Mouse (Mus musculus) midbrain, postnatal 0 days (tissue): Measurements from ENCODE around the gene Cfdp1. TPM values are rescaled to one million over a fixed set of nuclear protein-coding genes. Genes with fewer than 3 reads are reported as not detected.

Experiments used
- ATAC-seq: fragments of 200-750 bp; cut with Nextera tagmentation; 2 replicates; pipeline ENCODE4 v1.8.0; 2017; ENCODE audit warnings: moderate number of reproducible peaks, mild to moderate bottlenecking, moderate TSS enrichment, moderate library complexity; ENCODE audit not compliant: low FRiP score
- DNase-seq: peaks from one replicate; pipeline ENCODE4 v3.0.0-alpha.2; 2015; ENCODE audit warnings: low spot score
- H3K27ac ChIP-seq: fragments of 300-500 bp; sonication (generic); 2 replicates; pipeline ENCODE4 v1.5.1; 2014; ENCODE audit warnings: low read depth, mild to moderate bottlenecking, low read length, mixed read lengths
- H3K27me3 ChIP-seq: fragments of 300-500 bp; sonication (generic); 2 replicates; pipeline ENCODE4 v1.6.1; 2014; ENCODE audit warnings: low read length, control low read depth, mixed read lengths; ENCODE audit not compliant: insufficient read depth
- H3K36me3 ChIP-seq: fragments of 300-500 bp; sonication (generic); 2 replicates; pipeline ENCODE4 v1.6.1; 2014; ENCODE audit warnings: low read length, control low read depth, mixed read lengths; ENCODE audit not compliant: insufficient read depth
- H3K4me1 ChIP-seq: fragments of 300-500 bp; sonication (generic); 2 replicates; pipeline ENCODE4 v1.6.1; 2014; ENCODE audit warnings: mild to moderate bottlenecking, control low read depth, antibody characterized with exemption, low read length, mixed read lengths; ENCODE audit not compliant: insufficient read depth
- H3K4me2 ChIP-seq: fragments of 300-500 bp; sonication (generic); 2 replicates; pipeline ENCODE4 v1.6.1; 2014; ENCODE audit warnings: low read depth, mild to moderate bottlenecking, low read length, mixed read lengths; ENCODE audit not compliant: poor library complexity, severe bottlenecking
- H3K4me3 ChIP-seq: fragments of 300-500 bp; sonication (generic); 2 replicates; pipeline ENCODE4 v1.5.1; 2014; ENCODE audit warnings: low read depth, mild to moderate bottlenecking, low read length, moderate library complexity
- H3K9ac ChIP-seq: fragments of 300-500 bp; sonication (generic); replicated peaks from 2 replicates; pipeline ENCODE4 v1.6.1; 2014; ENCODE audit warnings: mild to moderate bottlenecking, low read length, moderate library complexity, mixed read lengths; ENCODE audit not compliant: poor library complexity, severe bottlenecking
- H3K9me3 ChIP-seq: fragments of 300-500 bp; sonication (generic); 2 replicates; pipeline ENCODE4 v1.6.1; 2016; ENCODE audit warnings: low read length, control low read depth
- CTCF ChIP-seq: IDR thresholded peaks from 2 replicates; pipeline ENCODE4 v1.5.1; 2016; ENCODE audit warnings: antibody characterized with exemption, mild to moderate bottlenecking
- WGBS: fragments of 180-500 bp; shearing (Covaris S2); extraction: QIAGEN DNeasy Blood & Tissue Kit; methylation state at CpG from one replicate; pipeline ENCODE4 v1.1.7; 2014; 5-methylcytosine and 5-hydroxymethylcytosine counted together
- polyA plus RNA-seq: library from polyadenylated mRNA; unstranded; fragments of >200 nt; fragmentation: Nextera tagmentation; extraction: Ambion mirVana; gene quantifications from 2 replicates; pipeline ENCODE4 v1.2.1, GENCODE M21; 2015
- total RNA-seq: library from RNA; depleted of rRNA; stranded (reverse); fragments of >200 nt; gene quantifications from 2 replicates; pipeline ENCODE4 v1.2.3, GENCODE M21; 2014

The Cfdp1 gene
- total and polyA plus RNA-seq, 2 experiments from 2014 or later: 61.3 to 196 TPM

GRCm38 (mm10) chr8:111775766-111776165 lies 78.3 kb downstream of the Cfdp1 start:
- WGBS: 96% methylated on average over 6 of the region's 6 CpGs
- Histone ChIP-seq H3K4me1 (no peaks in the 10 kb centered on the region), H3K9me3 (no peaks in the 10 kb centered on the region), H3K4me3 (no peak overlapping the region), H3K27me3 (no peaks in the 10 kb centered on the region), H3K9ac (no peak overlapping the region), H3K36me3 (no peaks in the 10 kb centered on the region), H3K4me2 (no peak overlapping the region), H3K27ac (no peak overlapping the region)
- ATAC-seq: no peak
- no peak for TF ChIP-seq CTCF
- DNase-seq: no peak

DNA sequence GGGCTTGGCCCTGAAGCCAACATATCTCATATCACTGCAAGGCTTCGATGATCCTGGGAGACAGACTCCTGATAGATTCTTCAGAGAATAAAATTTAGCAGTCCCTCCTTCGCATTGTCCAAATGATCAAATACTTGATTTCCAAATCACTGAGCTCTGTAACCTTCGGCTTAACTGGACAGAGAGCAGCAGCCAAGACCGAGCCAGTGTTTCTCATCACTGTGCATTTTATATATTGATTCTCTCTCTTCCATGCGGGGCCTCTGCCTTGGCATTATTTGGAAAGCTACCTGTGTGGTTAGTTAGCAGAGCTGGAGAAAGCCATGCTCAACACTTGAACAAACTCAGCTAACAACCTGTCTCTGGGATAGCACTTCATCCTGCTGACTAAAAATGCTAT lies 80.6 kb downstream of the Cfdp1 start:
- no peak overlapping the region for H3K9ac ChIP-seq

DNA sequence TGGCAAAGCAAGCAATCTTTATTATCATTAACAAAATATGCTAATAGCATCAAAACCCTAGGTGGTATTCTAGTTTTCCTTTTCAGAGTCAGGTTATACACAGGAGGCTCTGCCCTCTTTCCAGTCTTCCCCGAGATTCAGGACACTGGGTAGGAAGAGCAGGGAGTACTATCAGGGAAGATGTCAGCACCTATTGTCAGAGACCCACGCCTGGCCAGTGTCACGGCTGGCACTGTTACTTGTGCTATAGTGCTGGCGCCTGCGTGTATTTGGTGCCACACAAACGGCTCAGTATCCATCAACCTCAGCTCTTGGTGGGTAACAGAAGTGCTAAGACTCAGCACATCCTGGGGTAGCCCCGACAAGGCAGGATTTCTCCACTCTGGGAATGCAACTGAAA lies 81.0 kb downstream of the Cfdp1 start:
- Histone ChIP-seq H3K27me3 (no peaks in the 10 kb centered on the region), H3K27ac (no peak overlapping the region), H3K4me3 (no peak overlapping the region), H3K4me1 (0 out of 2 replicates have a peak, but pooled peaks cover 2% of the 10 kb centered on the region), H3K9me3 (no peaks in the 10 kb centered on the region), H3K36me3 (no peaks in the 10 kb centered on the region), H3K4me2 (no peak overlapping the region), H3K9ac (no peak overlapping the region)
- no peak for TF ChIP-seq CTCF
- no peak for DNase-seq
- 93% methylated on average over 7 of the region's 7 CpGs for WGBS
- no peak for ATAC-seq

More for the DNA sequence above, 80.6 kb downstream of the Cfdp1 start:
- no peak for TF ChIP-seq CTCF
- Histone ChIP-seq H3K27me3 (no peaks in the 10 kb centered on the region), H3K27ac (no peak overlapping the region), H3K9me3 (no peaks in the 10 kb centered on the region), H3K36me3 (no peaks in the 10 kb centered on the region), H3K4me2 (no peak overlapping the region), H3K4me1 (0 out of 2 replicates have a peak, but pooled peaks cover 2% of the 10 kb centered on the region), H3K4me3 (no peak overlapping the region)
- no peak for DNase-seq
- no peak for ATAC-seq
- WGBS: 84% methylated on average over 5 of the region's 5 CpGs

DNA sequence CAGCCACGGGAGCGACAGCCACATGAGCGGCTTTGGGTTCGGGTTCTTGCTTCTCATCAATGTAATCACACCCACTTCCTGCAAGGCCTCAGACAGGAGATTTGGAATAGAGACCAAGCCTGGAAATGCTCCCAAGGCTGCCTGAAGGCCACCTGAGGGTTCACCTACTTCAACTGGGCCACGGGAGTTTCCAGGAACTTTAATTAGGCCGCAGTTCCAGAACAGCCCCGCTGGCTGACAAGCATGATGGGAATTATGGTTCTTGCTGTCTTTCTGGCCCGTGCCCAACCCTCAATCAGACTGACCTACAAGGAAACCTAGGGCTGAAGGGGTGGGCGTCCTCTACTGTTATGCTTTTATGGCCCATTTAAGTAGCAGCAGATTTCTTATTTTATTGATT lies 82.0 kb downstream of the Cfdp1 start:
- Histone ChIP-seq H3K9me3 (no peaks in the 10 kb centered on the region), H3K4me1 (0 out of 2 replicates have a peak, but pooled peaks cover 2% of the 10 kb centered on the region), H3K4me2 (no peak overlapping the region), H3K36me3 (peaks cover 5% of the 10 kb centered on the region; the same call in 1 of the 2 replicates), H3K27me3 (no peaks in the 10 kb centered on the region), H3K27ac (no peak overlapping the region), H3K4me3 (no peak overlapping the region), H3K9ac (no peak overlapping the region)
- TF ChIP-seq CTCF: no peak
- DNase-seq (no peak), ATAC-seq (no peak)
- 94% methylated on average over 9 of the region's 9 CpGs for WGBS

DNA sequence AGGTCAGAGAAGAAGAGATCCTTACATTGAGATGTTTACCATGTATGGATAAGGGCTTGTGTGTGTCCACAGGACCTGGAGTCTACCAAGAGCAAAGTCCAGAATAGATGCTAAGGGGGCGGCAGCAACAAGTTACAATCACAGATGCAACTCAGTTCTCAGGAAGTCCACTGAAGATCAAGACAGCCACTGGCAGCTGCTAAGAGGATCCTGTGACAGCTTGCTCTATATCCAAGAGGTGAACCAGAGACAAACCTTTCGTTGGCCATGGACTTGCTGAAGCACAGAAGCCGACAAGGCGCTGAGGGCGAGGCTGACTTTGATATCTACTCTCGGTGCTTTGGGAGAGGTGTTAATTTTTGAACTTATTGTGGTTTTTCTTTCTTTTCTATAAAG lies 82.5 kb downstream of the Cfdp1 start:
- Histone ChIP-seq H3K4me2 (no peak overlapping the region), H3K36me3 (peaks cover 5% of the 10 kb centered on the region; the same call in 1 of the 2 replicates), H3K9me3 (no peaks in the 10 kb centered on the region), H3K4me3 (no peak overlapping the region), H3K27me3 (no peaks in the 10 kb centered on the region), H3K27ac (no peak overlapping the region), H3K9ac (no peak overlapping the region), H3K4me1 (0 out of 2 replicates have a peak, but pooled peaks cover 2% of the 10 kb centered on the region)
- WGBS: 95% methylated on average over 6 of the region's 6 CpGs
- ATAC-seq (no peak), DNase-seq (no peak)
- no peak for TF ChIP-seq CTCF

DNA sequence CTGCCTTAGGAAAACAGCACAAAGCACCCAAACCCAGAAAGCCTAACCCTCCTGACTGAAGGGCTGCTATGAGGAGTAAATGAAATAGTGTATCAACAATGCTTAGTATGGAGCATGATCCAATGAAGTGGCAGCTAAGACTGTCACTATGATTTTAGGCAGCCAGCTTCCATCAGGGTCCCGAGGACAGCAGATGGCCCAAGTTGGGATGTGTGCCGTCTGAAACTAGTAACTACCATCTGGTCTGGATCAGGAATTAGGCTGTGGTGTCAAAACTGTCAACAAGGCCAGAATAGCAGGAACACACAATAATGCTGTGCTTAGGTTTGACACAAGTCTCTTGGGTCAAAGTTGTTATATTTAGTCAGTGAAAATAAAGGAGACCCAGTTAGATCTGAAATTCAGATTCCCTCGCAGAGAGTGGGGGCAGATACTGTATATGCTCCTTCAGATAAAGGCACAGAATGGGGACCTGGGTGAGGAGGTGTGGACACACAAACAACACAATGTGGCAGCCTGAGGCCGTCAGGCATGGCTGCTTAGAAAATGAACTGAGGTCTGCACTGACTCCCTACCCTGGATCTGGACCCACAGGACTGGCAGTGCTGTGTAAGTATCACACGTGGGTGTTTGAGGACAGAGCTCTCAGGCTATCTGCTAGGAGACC lies 83.0 kb downstream of the Cfdp1 start:
- Histone ChIP-seq H3K27ac (no peak overlapping the region), H3K4me3 (no peak overlapping the region), H3K36me3 (peaks cover 9% of the 10 kb centered on the region; the same call in 1 of the 2 replicates), H3K9ac (no peak overlapping the region), H3K9me3 (no peaks in the 10 kb centered on the region), H3K4me1 (0 out of 2 replicates have a peak, but pooled peaks cover 2% of the 10 kb centered on the region), H3K27me3 (no peaks in the 10 kb centered on the region), H3K4me2 (no peak overlapping the region)
- ATAC-seq (no peak), DNase-seq (peak; percentile 64)
- no peak for TF ChIP-seq CTCF
- 68% methylated on average over 5 of the region's 5 CpGs for WGBS
